Mouse (Mus musculus): ENCODE results near the gene Mical2. TPM values are rescaled to one million over a fixed set of nuclear protein-coding genes. Genes with fewer than 3 reads are reported as not detected.

Mical2 gene
- polyA plus RNA-seq, 1 experiment from 2014 or later = 77.8 TPM

DNA sequence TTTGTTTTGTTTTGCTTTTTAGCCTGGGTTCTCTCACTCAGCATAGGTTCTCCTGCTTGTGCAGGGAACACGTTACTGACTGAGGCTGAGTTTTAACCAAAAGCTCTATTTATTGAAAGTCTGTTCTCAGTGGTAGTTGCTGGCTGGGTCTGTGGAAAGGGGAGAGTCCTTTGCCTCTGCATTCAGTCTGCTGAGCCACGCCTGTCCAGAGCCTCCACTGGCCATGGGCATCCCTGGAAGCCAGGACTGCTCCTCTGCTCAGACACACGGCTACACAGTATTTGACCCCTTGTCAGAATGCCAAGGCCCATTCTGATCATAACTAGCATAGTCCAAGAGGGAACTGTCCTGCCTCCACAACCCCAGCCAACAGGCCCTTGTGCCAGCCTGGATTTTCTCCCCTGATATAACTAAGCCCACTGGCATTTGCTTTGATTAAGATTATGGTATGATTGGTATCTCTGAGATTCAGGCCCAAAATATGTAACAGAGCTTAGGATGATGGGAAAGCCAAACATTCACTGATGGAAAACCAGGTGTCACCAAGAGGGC, 73.3 kb downstream of the Mical2 start:
- Histone ChIP-seq H3K9me3 (no peaks in the 10 kb centered on the region), H3K27ac (peak overlapping the region; percentile 88), H3K36me3 (peaks cover 36% of the 10 kb centered on the region), H3K27me3 (ENCODE audit: insufficient read depth, poor library complexity, severe bottlenecking) (no peaks in the 10 kb centered on the region), H3K4me1 (peaks cover 72% of the 10 kb centered on the region), H3K4me3 (no peak overlapping the region)
- 53% methylated on average over 3 of the region's 3 CpGs for WGBS
- DNase-seq (ENCODE audit: low spot score) = no peak

DNA sequence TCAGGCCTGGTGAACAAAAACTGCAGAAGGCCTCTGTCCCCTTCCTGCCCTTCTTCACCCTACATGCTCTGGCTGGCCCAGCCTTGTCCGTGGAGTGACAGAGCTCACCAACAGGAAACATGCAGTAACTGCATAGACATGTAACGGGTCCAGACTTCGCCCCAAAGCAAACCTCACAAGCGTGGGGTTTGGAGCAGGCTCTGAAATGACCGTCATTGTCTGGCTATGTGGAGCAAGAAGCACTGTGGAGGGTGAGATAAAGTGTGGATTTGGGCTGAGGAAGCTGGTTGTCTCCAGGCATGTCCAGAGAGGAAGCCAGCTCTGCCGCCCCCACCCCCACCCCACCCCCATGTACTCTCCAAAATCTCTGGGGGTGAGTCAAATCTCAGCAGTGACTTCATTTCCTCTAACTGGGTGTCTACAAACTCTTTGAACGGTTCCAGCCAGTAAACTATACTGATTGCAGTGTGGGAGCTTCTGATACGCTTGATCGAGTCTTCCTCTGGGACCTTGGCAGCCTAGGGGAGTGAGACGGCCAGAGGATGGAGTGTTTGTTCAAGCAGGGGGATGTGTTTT, 74.0 kb downstream of the Mical2 start:
- DNase-seq (ENCODE audit: low spot score) = peak; percentile 82
- H3K27ac ChIP-seq = peak overlapping the region; percentile 88
- no peaks in the 10 kb centered on the region for H3K9me3 ChIP-seq
- H3K4me3 ChIP-seq = no peak overlapping the region
- H3K4me1 ChIP-seq = peaks cover 72% of the 10 kb centered on the region
- peaks cover 36% of the 10 kb centered on the region for H3K36me3 ChIP-seq
- no peaks in the 10 kb centered on the region for H3K27me3 ChIP-seq (ENCODE audit: insufficient read depth, poor library complexity, severe bottlenecking)
- WGBS = 41% methylated on average over 10 of the region's 10 CpGs

DNA sequence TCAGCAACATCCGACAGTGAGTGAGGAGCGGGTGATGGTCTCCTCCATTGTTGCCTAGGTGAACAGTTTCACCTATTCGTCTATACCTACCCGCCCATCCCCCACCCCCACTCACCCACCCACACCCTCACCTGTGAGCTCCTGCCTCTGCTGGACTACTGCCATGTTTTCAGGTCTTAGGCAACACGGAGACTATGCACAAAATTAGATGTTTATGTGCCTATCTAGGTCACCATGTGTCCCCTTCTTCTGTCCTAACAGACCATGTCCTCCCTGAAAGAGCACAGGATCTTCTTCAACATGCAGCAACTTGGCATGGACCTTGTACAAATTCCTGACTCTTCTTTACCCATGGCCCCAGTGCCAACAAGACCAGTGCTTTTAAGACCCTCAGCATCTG, 74.5 kb downstream of the Mical2 start:
- 46% methylated on average over 5 of the region's 5 CpGs for WGBS
- peak overlapping the region; percentile 88 for H3K27ac ChIP-seq
- H3K4me1 ChIP-seq = peaks cover 68% of the 10 kb centered on the region
- no peaks in the 10 kb centered on the region for H3K9me3 ChIP-seq
- no peak overlapping the region for H3K4me3 ChIP-seq
- no peak for DNase-seq (ENCODE audit: low spot score)
- H3K27me3 ChIP-seq (ENCODE audit: insufficient read depth, poor library complexity, severe bottlenecking) = no peaks in the 10 kb centered on the region
- H3K36me3 ChIP-seq = peaks cover 39% of the 10 kb centered on the region

- no peak overlapping the region for H3K4me3 ChIP-seq
- no peaks in the 10 kb centered on the region for H3K27me3 ChIP-seq (ENCODE audit: insufficient read depth, poor library complexity, severe bottlenecking)
- DNase-seq (ENCODE audit: low spot score) = no peak
- H3K9me3 ChIP-seq = no peaks in the 10 kb centered on the region
- peaks cover 43% of the 10 kb centered on the region for H3K36me3 ChIP-seq
- H3K4me1 ChIP-seq = peaks cover 67% of the 10 kb centered on the region
- H3K27ac ChIP-seq = peak overlapping the region; percentile 88; the same call in 1 of the 2 replicates
Observed at GRCm38 (mm10) chr7:112301052-112301451, 75.4 kb downstream of the Mical2 start.

- peaks cover 53% of the 10 kb centered on the region for H3K4me1 ChIP-seq
- DNase-seq (ENCODE audit: low spot score) = no peak
- no peaks in the 10 kb centered on the region for H3K27me3 ChIP-seq (ENCODE audit: insufficient read depth, poor library complexity, severe bottlenecking)
- 91% methylated on average over 8 of the region's 8 CpGs for WGBS
- no peaks in the 10 kb centered on the region for H3K9me3 ChIP-seq
- peaks cover 76% of the 10 kb centered on the region for H3K36me3 ChIP-seq
- no peak overlapping the region for H3K4me3 ChIP-seq
- H3K27ac ChIP-seq = 0 out of 2 replicates have a peak overlapping the region, but pooled peaks have one; percentile 18
Observed at GRCm38 (mm10) chr7:112304382-112304781, 78.7 kb downstream of the Mical2 start.

DNA sequence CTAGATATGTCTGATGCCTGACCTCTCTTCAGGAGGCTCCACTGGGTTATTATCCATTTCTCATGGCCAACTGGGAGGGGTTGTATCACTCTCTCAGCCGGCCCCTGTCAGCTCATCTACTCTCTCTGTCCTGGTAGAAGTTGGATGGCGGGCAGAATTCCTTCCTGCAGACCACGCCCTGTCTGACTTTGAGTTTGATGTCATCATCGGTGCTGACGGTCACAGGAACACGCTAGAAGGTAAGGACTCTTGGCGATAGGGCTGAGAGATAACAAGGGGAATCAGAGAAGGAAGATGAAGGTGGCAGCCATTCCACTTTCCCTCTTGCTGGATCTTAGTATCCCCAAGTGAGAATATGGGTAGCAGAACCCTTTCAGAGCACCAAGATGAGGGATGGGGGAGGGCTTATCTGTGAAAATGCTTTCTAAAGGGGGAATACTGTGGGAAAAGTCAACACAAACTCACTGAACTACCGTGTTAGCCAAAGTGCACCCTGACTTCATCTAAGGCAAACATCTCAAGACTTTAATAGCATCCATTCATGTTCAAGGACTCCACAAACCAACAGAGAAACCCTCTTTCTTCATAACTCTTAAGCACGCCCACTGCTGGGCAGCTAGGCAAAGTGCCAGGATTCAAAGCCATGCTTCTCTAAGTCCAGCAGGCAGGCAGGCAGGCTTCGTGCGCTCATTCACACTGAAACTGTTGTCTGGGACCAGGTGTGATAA, 83.8 kb downstream of the Mical2 start:
- Histone ChIP-seq H3K4me1 (peaks cover 39% of the 10 kb centered on the region), H3K4me3 (no peak overlapping the region), H3K27ac (peak overlapping the region; percentile 0; the same call in 1 of the 2 replicates), H3K27me3 (ENCODE audit: insufficient read depth, poor library complexity, severe bottlenecking) (no peaks in the 10 kb centered on the region), H3K9me3 (no peaks in the 10 kb centered on the region), H3K36me3 (peaks cover 95% of the 10 kb centered on the region)
- WGBS = 77% methylated on average over 11 of the region's 11 CpGs
- no peak for DNase-seq (ENCODE audit: low spot score)

DNA sequence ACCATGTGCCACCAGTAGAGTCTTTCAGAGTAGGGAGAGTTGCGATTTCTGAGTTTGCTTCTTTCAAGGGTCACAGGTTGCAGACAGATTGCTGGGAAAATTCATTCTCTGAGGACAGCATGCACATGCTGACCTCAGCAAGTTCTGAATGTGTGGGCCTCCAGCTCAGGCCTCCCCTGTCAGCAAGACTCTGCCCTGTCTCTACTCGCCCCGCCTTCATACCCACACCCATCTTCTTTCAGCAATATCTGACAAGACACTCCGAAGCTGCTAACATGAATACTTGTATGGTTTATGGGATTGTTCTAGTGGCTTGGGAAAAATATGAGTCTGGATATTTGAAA, 84.3 kb downstream of the Mical2 start:
- Histone ChIP-seq H3K9me3 (no peaks in the 10 kb centered on the region), H3K4me1 (peaks cover 37% of the 10 kb centered on the region), H3K36me3 (peaks cover 96% of the 10 kb centered on the region), H3K4me3 (no peak overlapping the region), H3K27ac (peak overlapping the region; percentile 0; the same call in 1 of the 2 replicates), H3K27me3 (ENCODE audit: insufficient read depth, poor library complexity, severe bottlenecking) (no peaks in the 10 kb centered on the region)
- 74% methylated on average over 4 of the region's 4 CpGs for WGBS
- no peak for DNase-seq (ENCODE audit: low spot score)

GRCm38 (mm10) chr7:112313211-112313610, 87.6 kb downstream of the Mical2 start:
- Histone ChIP-seq H3K4me1 (peaks cover 40% of the 10 kb centered on the region), H3K27me3 (ENCODE audit: insufficient read depth, poor library complexity, severe bottlenecking) (no peaks in the 10 kb centered on the region), H3K36me3 (peaks cover 87% of the 10 kb centered on the region), H3K9me3 (no peaks in the 10 kb centered on the region), H3K27ac (no peak overlapping the region), H3K4me3 (no peak overlapping the region)
- no peak for DNase-seq (ENCODE audit: low spot score)
- 77% methylated on average over 5 of the region's 5 CpGs for WGBS

- Histone ChIP-seq H3K36me3 (peaks cover 87% of the 10 kb centered on the region), H3K9me3 (no peaks in the 10 kb centered on the region), H3K4me3 (no peak overlapping the region), H3K27ac (no peak overlapping the region), H3K27me3 (ENCODE audit: insufficient read depth, poor library complexity, severe bottlenecking) (no peaks in the 10 kb centered on the region), H3K4me1 (peaks cover 42% of the 10 kb centered on the region)
- 77% methylated on average over 5 of the region's 5 CpGs for WGBS
- DNase-seq (ENCODE audit: low spot score) = no peak
Observed at GRCm38 (mm10) chr7:112313670-112314069, 88.0 kb downstream of the Mical2 start.

- no peaks in the 10 kb centered on the region for H3K9me3 ChIP-seq
- peaks cover 43% of the 10 kb centered on the region for H3K4me1 ChIP-seq
- H3K36me3 ChIP-seq = peaks cover 89% of the 10 kb centered on the region
- peak overlapping the region; percentile 74 for H3K27ac ChIP-seq
- no peaks in the 10 kb centered on the region for H3K27me3 ChIP-seq (ENCODE audit: insufficient read depth, poor library complexity, severe bottlenecking)
- H3K4me3 ChIP-seq = no peak overlapping the region
- DNase-seq (ENCODE audit: low spot score) = no peak
- WGBS = 38% methylated on average over 1 of the region's 1 CpGs
Observed at GRCm38 (mm10) chr7:112316239-112316638, 90.6 kb downstream of the Mical2 start.

GRCm38 (mm10) chr7:112317491-112317890, 91.8 kb downstream of the Mical2 start:
- H3K4me1 ChIP-seq = peaks cover 43% of the 10 kb centered on the region
- H3K27me3 ChIP-seq (ENCODE audit: insufficient read depth, poor library complexity, severe bottlenecking) = no peaks in the 10 kb centered on the region
- H3K9me3 ChIP-seq = no peaks in the 10 kb centered on the region
- H3K4me3 ChIP-seq = no peak overlapping the region
- peak; percentile 87 for DNase-seq (ENCODE audit: low spot score)
- H3K36me3 ChIP-seq = peaks cover 89% of the 10 kb centered on the region
- WGBS = 16% methylated on average over 5 of the region's 5 CpGs
- H3K27ac ChIP-seq = peak overlapping the region; percentile 74

- Histone ChIP-seq H3K27ac (peak overlapping the region; percentile 74), H3K36me3 (peaks cover 89% of the 10 kb centered on the region), H3K27me3 (ENCODE audit: insufficient read depth, poor library complexity, severe bottlenecking) (no peaks in the 10 kb centered on the region), H3K4me1 (peaks cover 40% of the 10 kb centered on the region), H3K4me3 (no peak overlapping the region), H3K9me3 (no peaks in the 10 kb centered on the region)
- DNase-seq (ENCODE audit: low spot score) = no peak
- 90% methylated on average over 11 of the region's 11 CpGs for WGBS
Observed at GRCm38 (mm10) chr7:112318306-112318705, 92.7 kb downstream of the Mical2 start.

- Histone ChIP-seq H3K27me3 (ENCODE audit: insufficient read depth, poor library complexity, severe bottlenecking) (no peaks in the 10 kb centered on the region), H3K4me3 (no peak overlapping the region), H3K4me1 (peaks cover 40% of the 10 kb centered on the region), H3K36me3 (peaks cover 91% of the 10 kb centered on the region), H3K27ac (peak overlapping the region; percentile 73), H3K9me3 (no peaks in the 10 kb centered on the region)
- no peak for DNase-seq (ENCODE audit: low spot score)
- whole genome bisulfite sequencing = 84% methylated on average over 4 of the region's 4 CpGs
Observed at GRCm38 (mm10) chr7:112319419-112319818, 93.8 kb downstream of the Mical2 start.

Data from heart, embryonic 10.5 days (tissue).